Comparison of ENCODE assay signal across 8 mouse cellular contexts in genomic region chr7:29523700-29524099, GRCm38 (mm10). TPM values are rescaled to one million over a fixed set of nuclear protein-coding genes. Genes with fewer than 3 reads are reported as not detected.
A peak's percentile ranks its signal among the peaks of the same experiment; 100 is the strongest.
DNase-seq lines count a peak whose midpoint lies in the region; TF ChIP-seq lines count a peak whose summit lies in the region.

No protein-coding gene starts in this region.

- peak; percentile 53 for DNase-seq in A20 (ENCODE audit: low read depth, low spot score)
- peak; percentile 45 for DNase-seq in Muller cell, postnatal 12 days (ENCODE audit: inconsistent ontology term)
- peak; percentile 77 for DNase-seq in cerebellum, adult 9-11 months
- peak; percentile 77 for DNase-seq in gastrocnemius, adult 18-20 months (ENCODE audit: low spot score)
- DNase-seq in kidney, postnatal 25 days: peak; percentile 72 to 78
- peak; percentile 74 for DNase-seq in lung, adult 2 months
- DNase-seq in right cerebral cortex, postnatal 10 days (ENCODE audit: low spot score in 2 of 2): peak; percentile 80 to 88
- peak; percentile 78 for DNase-seq in urinary bladder, postnatal 14 days (ENCODE audit: low spot score)

- WGBS in lung, adult 2 months: 0% methylated on average over 5 of the region's 5 CpGs

- H3K4me3 ChIP-seq in lung, adult 2 months (replicated peaks; ENCODE audit: extremely low read depth, low read depth, low read length): no peak overlapping the region

- TF ChIP-seq POLR2A in lung, adult 2 months (IDR thresholded peaks at IDR 0.05; ENCODE audit: borderline replicate concordance, extremely low read depth, low read depth, low read length): no peak

- peaks cover 3% of the 10 kb centered on the region; the same call in 1 of the 2 replicates for H3K4me1 ChIP-seq in lung, adult 2 months (ENCODE audit: control insufficient read depth, insufficient read depth, low read length)

- peak; percentile 89 for TF ChIP-seq CTCF in lung, adult 2 months (IDR thresholded peaks at IDR 0.05; ENCODE audit: insufficient read depth, low read length)

RNA-seq across cellular contexts. Expression of gene Sipa1l3, which starts 5.3 kb away (rescaled TPM):
- 1 to 10 TPM; 6.6 to 7.1 TPM for total RNA-seq in gastrocnemius, adult 18-20 months (2021)
- polyA plus RNA-seq in lung, adult 2 months (2012; rRNA removed): 125 and 132 TPM in 2 replicates
